Mouse (Mus musculus) kidney, adult 9 months (tissue): Measurements from ENCODE around the gene Cisd3.

Experiments
- DNase-seq: peaks from one replicate; pipeline ENCODE4 v3.0.0; 2022

The Cisd3 gene

GRCm38 (mm10) chr11:97663528-97664338, 21.9 kb upstream of the Cisd3 start:
- peak; percentile 57 for DNase-seq

DNA sequence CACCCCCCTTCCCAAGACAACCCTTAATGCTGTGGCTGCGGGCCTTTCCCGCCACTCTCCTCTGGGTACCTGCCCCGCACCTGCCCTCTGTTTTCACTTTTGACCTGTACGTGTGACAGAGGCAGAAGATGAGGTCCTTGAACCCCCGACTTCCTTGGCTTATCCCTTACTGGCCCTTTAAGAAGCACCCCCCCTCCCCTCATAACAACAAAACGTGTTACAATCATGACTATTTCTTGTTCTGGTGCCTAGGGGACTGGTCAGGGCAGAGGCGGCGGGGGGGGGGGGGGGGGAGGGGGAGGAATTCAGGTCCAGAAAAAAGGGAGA, 21.3 kb upstream of the Cisd3 start:
- no peak for DNase-seq

GRCm38 (mm10) chr11:97664771-97665240, 20.8 kb upstream of the Cisd3 start:
- DNase-seq: peak; percentile 44

DNA sequence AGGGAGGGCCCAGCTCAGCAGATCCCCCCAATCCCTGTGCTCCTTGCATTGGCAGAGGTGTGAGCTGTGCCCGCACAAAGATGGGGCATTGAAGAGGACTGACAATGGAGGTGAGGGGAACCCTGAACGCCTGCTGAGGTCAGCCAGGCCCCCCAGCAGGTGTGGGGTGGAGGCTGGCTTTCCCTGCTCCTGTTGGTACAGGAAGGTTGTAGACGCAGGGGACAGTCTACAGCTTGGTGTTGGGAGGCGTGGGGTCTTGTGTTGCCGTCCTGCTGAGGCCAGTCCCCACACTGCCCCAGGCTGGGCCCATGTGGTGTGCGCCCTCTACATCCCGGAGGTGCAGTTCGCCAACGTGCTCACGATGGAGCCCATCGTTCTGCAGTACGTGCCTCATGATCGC, 20.2 kb upstream of the Cisd3 start:
- no peak for DNase-seq

DNA sequence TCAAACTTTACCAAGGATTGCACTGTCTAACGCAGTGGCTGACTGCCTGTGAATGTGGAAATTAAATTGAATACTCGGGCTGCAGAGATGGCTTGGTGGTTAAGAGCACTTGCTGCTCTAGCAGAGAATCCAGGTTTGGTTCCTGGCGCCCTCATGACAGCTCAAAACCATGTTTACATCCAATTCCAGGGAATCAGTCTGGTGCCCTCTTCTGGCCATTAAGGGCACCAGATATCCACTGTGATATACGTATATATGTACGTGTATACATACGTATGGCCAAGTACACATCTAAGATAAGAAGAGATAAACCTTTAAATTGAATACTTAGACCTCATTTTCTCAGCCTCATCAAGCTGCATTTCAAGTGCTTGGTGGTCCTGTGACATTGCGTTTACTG, 19.4 kb upstream of the Cisd3 start:
- DNase-seq: no peak

DNA sequence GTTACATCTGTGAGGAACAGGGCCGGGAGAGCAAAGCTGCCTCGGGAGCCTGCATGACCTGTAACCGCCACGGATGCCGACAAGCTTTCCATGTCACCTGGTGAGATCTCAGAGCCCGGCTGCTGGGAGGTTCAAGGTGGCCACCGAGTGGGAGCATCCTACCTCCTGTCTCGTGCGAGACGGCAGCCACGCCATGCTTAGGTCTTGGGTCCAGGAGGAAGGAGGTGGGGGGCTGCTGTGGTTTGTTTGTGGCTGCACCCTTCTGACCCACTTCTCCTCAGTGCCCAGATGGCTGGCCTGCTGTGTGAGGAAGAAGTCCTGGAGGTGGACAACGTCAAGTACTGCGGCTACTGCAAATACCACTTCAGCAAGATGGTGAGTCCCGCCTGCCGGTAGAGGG, 18.8 kb upstream of the Cisd3 start:
- no peak for DNase-seq

- DNase-seq: no peak
Observed at GRCm38 (mm10) chr11:97668160-97668559, 17.5 kb upstream of the Cisd3 start.

DNA sequence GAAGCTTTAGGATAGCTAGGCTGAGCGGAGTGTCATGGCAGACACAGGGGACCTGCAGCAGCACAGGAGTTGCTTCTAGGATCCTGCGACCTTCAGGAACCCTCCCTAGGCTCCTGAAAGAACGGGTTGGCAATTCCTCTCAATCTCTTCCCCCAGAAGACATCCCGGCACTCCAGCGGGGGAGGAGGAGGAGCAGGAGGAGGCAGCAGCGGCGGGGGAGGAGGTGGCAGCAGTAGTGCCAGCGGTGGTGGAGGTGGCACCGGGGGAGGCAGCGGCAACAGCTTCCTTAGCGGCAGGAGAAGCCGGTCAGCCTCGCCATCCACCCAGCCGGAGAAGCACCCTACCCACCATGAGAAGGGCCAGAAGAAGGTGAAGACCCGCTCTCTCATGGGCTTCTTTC, 16.4 kb upstream of the Cisd3 start:
- no peak for DNase-seq

- peak; percentile 55 for DNase-seq
Observed at GRCm38 (mm10) chr11:97669829-97670228, 15.8 kb upstream of the Cisd3 start.

- DNase-seq: no peak
Observed at GRCm38 (mm10) chr11:97670234-97671176, 15.1 kb upstream of the Cisd3 start.

DNA sequence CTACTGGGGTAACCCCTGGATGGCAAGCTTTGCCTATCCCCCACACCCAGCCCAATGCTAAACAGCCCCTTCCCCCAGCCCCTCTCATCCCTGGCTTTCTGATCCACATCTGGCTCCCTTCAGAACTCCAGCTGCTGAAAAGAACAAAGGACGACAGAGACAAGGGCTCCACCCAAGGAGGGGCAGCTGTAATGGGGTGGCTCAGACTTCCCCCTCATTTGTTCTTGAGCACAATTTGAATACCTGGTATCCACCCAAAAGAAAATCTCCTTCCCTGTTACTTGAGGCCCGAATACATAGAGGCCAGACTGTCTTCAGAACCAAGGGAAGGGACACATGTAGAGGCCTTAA, 14.5 kb upstream of the Cisd3 start:
- DNase-seq: no peak

DNA sequence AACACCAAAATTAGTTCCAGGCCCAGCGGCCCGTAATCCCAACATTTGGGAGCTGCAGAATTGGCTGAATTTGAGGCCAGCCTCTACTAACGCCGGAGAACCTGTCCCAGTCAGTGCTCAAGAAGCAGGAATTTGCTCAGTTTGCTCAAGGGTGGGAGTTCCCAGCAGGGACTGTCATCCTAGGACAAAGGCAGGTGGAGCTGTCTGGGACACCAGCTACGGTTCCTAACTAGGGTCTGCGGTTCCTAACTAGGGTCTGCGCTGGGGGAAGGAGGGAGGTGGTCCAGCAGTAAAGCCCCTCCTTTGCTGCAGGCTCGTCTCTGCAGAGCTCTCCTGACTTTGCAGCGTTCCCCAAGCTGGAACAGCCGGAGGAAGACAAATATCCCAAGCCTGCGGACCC, 12.5 kb upstream of the Cisd3 start:
- no peak for DNase-seq

GRCm38 (mm10) chr11:97676050-97676754, 9.4 kb upstream of the Cisd3 start:
- no peak for DNase-seq

GRCm38 (mm10) chr11:97677381-97677780, 8.2 kb upstream of the Cisd3 start:
- no peak for DNase-seq

- no peak for DNase-seq
Observed at GRCm38 (mm10) chr11:97677842-97678241, 7.8 kb upstream of the Cisd3 start.

- no peak for DNase-seq
Observed at GRCm38 (mm10) chr11:97678301-97678700, 7.3 kb upstream of the Cisd3 start.

DNA sequence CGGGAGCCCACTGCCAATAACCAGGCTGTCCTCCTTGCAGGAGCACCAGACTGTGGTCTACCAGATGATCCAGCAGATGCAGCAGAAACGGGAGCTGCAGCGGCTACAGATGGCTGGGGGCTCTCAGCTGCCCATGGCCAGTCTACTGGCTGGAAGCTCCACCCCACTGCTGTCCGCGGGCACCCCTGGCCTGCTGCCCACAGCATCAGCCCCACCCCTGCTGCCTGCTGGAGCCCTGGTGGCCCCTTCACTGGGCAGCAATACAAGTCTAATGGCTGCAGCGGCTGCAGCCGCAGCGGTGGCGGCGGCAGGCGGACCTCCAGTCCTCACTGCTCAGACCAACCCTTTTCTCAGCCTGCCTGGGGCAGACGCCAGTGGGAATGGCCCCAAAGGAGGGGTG, 5.2 kb upstream of the Cisd3 start:
- DNase-seq: no peak

GRCm38 (mm10) chr11:97682504-97683055, 3.0 kb upstream of the Cisd3 start:
- no peak for DNase-seq

- DNase-seq: no peak
Observed at GRCm38 (mm10) chr11:97684063-97684680, 1.5 kb upstream of the Cisd3 start.

GRCm38 (mm10) chr11:97684766-97685165, 860 bp upstream of the Cisd3 start:
- peak; percentile 34 for DNase-seq

GRCm38 (mm10) chr11:97686322-97686908, 789 bp downstream of the Cisd3 start:
- DNase-seq: no peak

- peak; percentile 78 for DNase-seq
Observed at GRCm38 (mm10) chr11:97687061-97687460, 1.4 kb downstream of the Cisd3 start.
